ENCODE assay signal across 8 mouse cellular contexts in the genomic region with DNA sequence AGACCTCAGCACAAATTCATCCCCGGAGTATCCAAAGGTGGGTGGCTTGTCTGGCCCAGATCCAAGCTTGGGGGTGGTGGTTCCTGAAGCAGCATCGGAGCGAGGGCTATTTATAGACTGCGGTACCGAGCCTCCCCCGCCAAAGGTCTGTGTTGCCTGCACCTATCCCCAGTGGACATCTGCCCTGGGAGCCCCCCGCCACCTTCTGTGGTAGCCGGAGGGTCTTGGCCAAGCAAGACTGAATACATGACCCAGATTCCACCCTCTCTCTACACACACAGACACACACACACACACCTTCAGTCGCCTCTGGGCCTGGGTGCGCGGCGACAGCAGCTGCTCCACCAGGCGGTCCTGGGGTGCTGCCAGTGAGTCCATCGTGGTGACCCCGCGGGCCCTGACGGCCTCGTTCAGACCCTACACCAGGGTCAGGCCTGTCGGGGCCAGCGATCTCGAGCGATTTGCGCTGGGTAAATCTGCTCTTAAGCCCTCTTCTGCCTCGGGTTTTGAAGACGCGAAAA. TPM values are rescaled to one million over a fixed set of nuclear protein-coding genes. Genes with fewer than 3 reads are reported as not detected.
DNase-seq lines count a peak whose midpoint lies in the region; ATAC-seq and TF ChIP-seq lines count a peak whose summit lies in the region.

No protein-coding gene starts in this region.

- H3K9ac ChIP-seq in lung, embryonic 14.5 days: peak overlapping the region; percentile 54
- H3K9ac ChIP-seq in limb, embryonic 12.5 days (replicated peaks): peak overlapping the region; percentile 57

- H3K9me3 ChIP-seq in lung, embryonic 14.5 days (ENCODE audit: low read depth, low read length): no peaks in the 10 kb centered on the region
- H3K9me3 ChIP-seq in limb, embryonic 12.5 days: no peaks in the 10 kb centered on the region

- no peak for DNase-seq in lung, embryonic 14.5 days
- DNase-seq in lung, postnatal 10 days: no peak
- peak; percentile 73 to 74 for DNase-seq in cerebellum, postnatal 10 days
- DNase-seq in frontal cortex, postnatal 36 days (ENCODE audit: low spot score in 2 of 2): peak; percentile 80 to 83
- peak; percentile 84 to 87 for DNase-seq in right cerebral cortex, adult 2 months (ENCODE audit: low spot score in 2 of 2)
- no peak for DNase-seq in thymus, postnatal 25 days
- no peak for DNase-seq in yolk sac, embryonic 10.5 days (ENCODE audit: low spot score)

- H3K27me3 ChIP-seq in lung, embryonic 14.5 days (ENCODE audit: insufficient read depth, low read length): peaks cover 71% of the 10 kb centered on the region
- peaks cover 80% of the 10 kb centered on the region for H3K27me3 ChIP-seq in limb, embryonic 12.5 days

- peak overlapping the region; percentile 48 for H3K4me3 ChIP-seq in lung, embryonic 14.5 days (ENCODE audit: low read depth, low read length)
- peak overlapping the region; percentile 54 for H3K4me3 ChIP-seq in limb, embryonic 12.5 days (replicated peaks)

- no peak for TF ChIP-seq CTCF in lung, embryonic 14.5 days (IDR thresholded peaks at IDR 0.05; ENCODE audit: low read depth)

- H3K4me2 ChIP-seq in lung, embryonic 14.5 days: peak overlapping the region; percentile 90
- peak overlapping the region; percentile 73 for H3K4me2 ChIP-seq in limb, embryonic 12.5 days

- peaks cover 26% of the 10 kb centered on the region; the same call in 1 of the 2 replicates for H3K36me3 ChIP-seq in lung, embryonic 14.5 days (ENCODE audit: insufficient read depth)
- peaks cover 37% of the 10 kb centered on the region for H3K36me3 ChIP-seq in limb, embryonic 12.5 days

- H3K4me1 ChIP-seq in lung, embryonic 14.5 days (ENCODE audit: insufficient read depth): peaks cover 17% of the 10 kb centered on the region
- H3K4me1 ChIP-seq in limb, embryonic 12.5 days (replicated peaks): peaks cover 47% of the 10 kb centered on the region

- H3K27ac ChIP-seq in lung, embryonic 14.5 days (ENCODE audit: low read depth): no peak overlapping the region
- H3K27ac ChIP-seq in limb, embryonic 12.5 days: no peak overlapping the region

- WGBS in lung, embryonic 14.5 days: 16% methylated on average over 26 of the region's 26 CpGs
- WGBS in limb, embryonic 12.5 days: 11% methylated on average over 26 of the region's 26 CpGs

- 0 out of 2 replicates have a peak, but pooled peaks have one; percentile 0 for ATAC-seq in lung, embryonic 14.5 days (ENCODE audit: insufficient read depth)
- ATAC-seq in limb, embryonic 12.5 days (ENCODE audit: insufficient number of reproducible peaks, insufficient read depth, low FRiP score, low TSS enrichment, low read depth): 0 out of 2 replicates have a peak, but pooled peaks have one; percentile 4

RNA-seq across cellular contexts. Expression of gene Gm49601, which starts 0.4 kb away (rescaled TPM):
- 1.2 and 1.7 TPM in 2 replicates for polyA plus RNA-seq in lung, embryonic 14.5 days (2014; fragmentation: Nextera tagmentation; extraction: Ambion mirVana)
- 5.2 and 6.8 TPM in 2 replicates for polyA plus RNA-seq in limb, embryonic 12.5 days (2016; fragmentation: Nextera tagmentation; extraction: Ambion mirVana)

RNA-seq across cellular contexts. Expression of gene Gp1bb, which starts 3.6 kb away (rescaled TPM):
- 3.8 and 4.1 TPM in 2 replicates for polyA plus RNA-seq in lung, embryonic 14.5 days (2014; fragmentation: Nextera tagmentation; extraction: Ambion mirVana)
- 3.9 and 4.3 TPM in 2 replicates for polyA plus RNA-seq in limb, embryonic 12.5 days (2016; fragmentation: Nextera tagmentation; extraction: Ambion mirVana)

RNA-seq across cellular contexts. Expression of gene Sept5, which starts 3.9 kb away (rescaled TPM):
- polyA plus RNA-seq in lung, embryonic 14.5 days (2014; fragmentation: Nextera tagmentation; extraction: Ambion mirVana): 19.3 and 20.1 TPM in 2 replicates
- polyA plus RNA-seq in limb, embryonic 12.5 days (2016; fragmentation: Nextera tagmentation; extraction: Ambion mirVana): 31.7 and 34.2 TPM in 2 replicates

RNA-seq across cellular contexts. Expression of gene Tbx1, which starts 35.4 kb away (rescaled TPM):
- polyA plus RNA-seq in lung, embryonic 14.5 days (2014; fragmentation: Nextera tagmentation; extraction: Ambion mirVana): 12.0 and 15.8 TPM in 2 replicates
- 9.4 and 11.2 TPM in 2 replicates for polyA plus RNA-seq in limb, embryonic 12.5 days (2016; fragmentation: Nextera tagmentation; extraction: Ambion mirVana)

Comparison
In these comparisons a context has a peak if more than half of its experiments do, and no peak if none do; other contexts are left out.
1. DNase-seq: peak in cerebellum, postnatal 10 days (2 of 2), frontal cortex, postnatal 36 days (2 of 2) and right cerebral cortex, adult 2 months (2 of 2); none in lung, embryonic 14.5 days (single experiment), lung, postnatal 10 days (single experiment), thymus, postnatal 25 days (single experiment) and yolk sac, embryonic 10.5 days (single experiment).